Comparison of ENCODE assay signal across 10 mouse cellular contexts in genomic region chr3:52797801-52798200, GRCm38 (mm10).
DNase-seq lines count a peak whose midpoint lies in the region; ATAC-seq and TF ChIP-seq lines count a peak whose summit lies in the region.
"Had no signal": no experiment of that assay in that cellular context is flagged by ENCODE, and none has a peak within 500 bp of the region (broad histone marks: within the 10 kb centered on the region; RNA-seq: fewer than 3 reads in every experiment).

No protein-coding gene starts in this region.

- no peak for TF ChIP-seq CTCF in stomach, postnatal 0 days (IDR thresholded peaks at IDR 0.05; ENCODE audit: low read depth)

- no peak overlapping the region for H3K4me3 ChIP-seq in liver, embryonic 11.5 days (ENCODE audit: low read depth, low read length)
- H3K4me3 ChIP-seq in stomach, postnatal 0 days (ENCODE audit: low read depth, low read length): no peak overlapping the region
- no peak overlapping the region for H3K4me3 ChIP-seq in midbrain, embryonic 14.5 days (replicated peaks; ENCODE audit: low read depth, low read length)
- H3K4me3 ChIP-seq: embryonic facial prominence, embryonic 12.5 days; intestine, embryonic 15.5 days; stomach, embryonic 15.5 days had no signal

- H3K9me3 ChIP-seq in liver, embryonic 11.5 days (ENCODE audit: control insufficient read depth, low read length): no peaks in the 10 kb centered on the region
- no peaks in the 10 kb centered on the region for H3K9me3 ChIP-seq in stomach, postnatal 0 days (ENCODE audit: control insufficient read depth, low read length)
- H3K9me3 ChIP-seq in midbrain, embryonic 14.5 days (ENCODE audit: control insufficient read depth, low read length): no peaks in the 10 kb centered on the region
- H3K9me3 ChIP-seq: embryonic facial prominence, embryonic 12.5 days; intestine, embryonic 15.5 days; stomach, embryonic 15.5 days had no signal

- no peak for TF ChIP-seq EP300 in stomach, postnatal 0 days (optimal IDR thresholded peaks at IDR 0.05)

- no peak for ATAC-seq in liver, embryonic 11.5 days (replicated peaks; ENCODE audit: low FRiP score)
- ATAC-seq in common myeloid progenitor, adult 5-6 weeks (replicated peaks; ENCODE audit: low read depth, poor library complexity, severe bottlenecking): peak; percentile 72
- ATAC-seq in stomach, postnatal 0 days (ENCODE audit: low FRiP score, low TSS enrichment): no peak
- no peak for ATAC-seq in midbrain, embryonic 14.5 days (ENCODE audit: low FRiP score, low TSS enrichment)
- ATAC-seq: intestine, embryonic 15.5 days had no signal

- no peaks in the 10 kb centered on the region for H3K36me3 ChIP-seq in liver, embryonic 11.5 days (ENCODE audit: control insufficient read depth, insufficient read depth, low read length)
- H3K36me3 ChIP-seq in stomach, postnatal 0 days (ENCODE audit: control insufficient read depth, insufficient read depth, low read length): no peaks in the 10 kb centered on the region
- no peaks in the 10 kb centered on the region for H3K36me3 ChIP-seq in midbrain, embryonic 14.5 days (ENCODE audit: control insufficient read depth, insufficient read depth, low read length)
- H3K36me3 ChIP-seq: embryonic facial prominence, embryonic 12.5 days; intestine, embryonic 15.5 days; stomach, embryonic 15.5 days had no signal

- DNase-seq in liver, embryonic 11.5 days (ENCODE audit: low spot score): no peak
- DNase-seq in liver: no peak
- peak; percentile 17 for DNase-seq in heart, postnatal 4 days
- peak; percentile 22 for DNase-seq in stomach, postnatal 0 days (ENCODE audit: low spot score)
- DNase-seq in midbrain, embryonic 14.5 days: no peak
- no peak for DNase-seq in embryo, embryonic 11 days

- H3K4me1 ChIP-seq in liver, embryonic 11.5 days (replicated peaks; ENCODE audit: control insufficient read depth, insufficient read depth, low read length): no peaks in the 10 kb centered on the region
- no peaks in the 10 kb centered on the region for H3K4me1 ChIP-seq in stomach, postnatal 0 days (replicated peaks; ENCODE audit: control insufficient read depth, insufficient read depth)
- H3K4me1 ChIP-seq in midbrain, embryonic 14.5 days (ENCODE audit: control insufficient read depth, insufficient read depth, low read length): no peaks in the 10 kb centered on the region
- H3K4me1 ChIP-seq: embryonic facial prominence, embryonic 12.5 days; intestine, embryonic 15.5 days; stomach, embryonic 15.5 days had no signal

- no peaks in the 10 kb centered on the region for H3K27me3 ChIP-seq in liver, embryonic 11.5 days (replicated peaks; ENCODE audit: control insufficient read depth, insufficient read depth, low read length)
- no peaks in the 10 kb centered on the region for H3K27me3 ChIP-seq in stomach, postnatal 0 days (ENCODE audit: control insufficient read depth, insufficient read depth, low read length)
- H3K27me3 ChIP-seq in midbrain, embryonic 14.5 days (ENCODE audit: control insufficient read depth, insufficient read depth, low read length): no peaks in the 10 kb centered on the region
- H3K27me3 ChIP-seq: embryonic facial prominence, embryonic 12.5 days; intestine, embryonic 15.5 days; stomach, embryonic 15.5 days had no signal

- no peak overlapping the region for H3K27ac ChIP-seq in liver, embryonic 11.5 days (ENCODE audit: low read depth, low read length)
- no peak overlapping the region for H3K27ac ChIP-seq in stomach, postnatal 0 days (replicated peaks)
- no peak overlapping the region for H3K27ac ChIP-seq in midbrain, embryonic 14.5 days (replicated peaks; ENCODE audit: low read depth, low read length)
- H3K27ac ChIP-seq: embryonic facial prominence, embryonic 12.5 days; intestine, embryonic 15.5 days; stomach, embryonic 15.5 days had no signal

- WGBS in liver, embryonic 11.5 days: 45% methylated on average over 6 of the region's 6 CpGs
- WGBS in stomach, postnatal 0 days: 10% methylated on average over 6 of the region's 6 CpGs
- WGBS in midbrain, embryonic 14.5 days: 49% methylated on average over 6 of the region's 6 CpGs

- no peak overlapping the region for H3K9ac ChIP-seq in liver, embryonic 11.5 days (ENCODE audit: low read depth, low read length)
- no peak overlapping the region for H3K9ac ChIP-seq in stomach, postnatal 0 days (ENCODE audit: low read length)
- no peak overlapping the region for H3K9ac ChIP-seq in midbrain, embryonic 14.5 days (replicated peaks; ENCODE audit: low read length)
- H3K9ac ChIP-seq: embryonic facial prominence, embryonic 12.5 days; intestine, embryonic 15.5 days; stomach, embryonic 15.5 days had no signal

- peak overlapping the region; percentile 6; the same call in 1 of the 2 replicates for H3K4me2 ChIP-seq in liver, embryonic 11.5 days
- no peak overlapping the region for H3K4me2 ChIP-seq in stomach, postnatal 0 days (replicated peaks; ENCODE audit: low read depth)
- no peak overlapping the region for H3K4me2 ChIP-seq in midbrain, embryonic 14.5 days (ENCODE audit: low read length)
- H3K4me2 ChIP-seq: embryonic facial prominence, embryonic 12.5 days; intestine, embryonic 15.5 days; stomach, embryonic 15.5 days had no signal

Comparison
In these comparisons a context has a peak if more than half of its experiments do, and no peak if none do; other contexts are left out.
1. DNase-seq: peak in heart, postnatal 4 days (single experiment) and stomach, postnatal 0 days (single experiment); none in liver, embryonic 11.5 days (single experiment), liver (single experiment), midbrain, embryonic 14.5 days (single experiment) and embryo, embryonic 11 days (single experiment).